Mouse (Mus musculus): ENCODE data around the gene Ctsll3. TPM values are rescaled to one million over a fixed set of nuclear protein-coding genes. Genes with fewer than 3 reads are reported as not detected.

The Ctsll3 gene
- polyA plus RNA-seq, 1 experiment, result not detected

- no peak for DNase-seq
- no peak for TF ChIP-seq POLR2A (IDR thresholded peaks at IDR 0.05; ENCODE audit: borderline replicate concordance, extremely low read depth, low read depth, low read length)
- TF ChIP-seq CTCF (IDR thresholded peaks at IDR 0.05; ENCODE audit: insufficient read depth, low read length), result no peak
- Histone ChIP-seq H3K4me1 (ENCODE audit: control insufficient read depth, insufficient read depth, low read length) (peaks cover 7% of the 10 kb centered on the region), H3K4me3 (replicated peaks; ENCODE audit: extremely low read depth, low read depth, low read length) (no peak overlapping the region)
- 67% methylated on average over 6 of the region's 6 CpGs for WGBS
These were observed 10.1 kb upstream of the Ctsll3 start for GRCm38 (mm10) chr13:60812768-60813167.

- TF ChIP-seq CTCF (IDR thresholded peaks at IDR 0.05; ENCODE audit: insufficient read depth, low read length), result no peak
- no peak for TF ChIP-seq POLR2A (IDR thresholded peaks at IDR 0.05; ENCODE audit: borderline replicate concordance, extremely low read depth, low read depth, low read length)
- 59% methylated on average over 2 of the region's 2 CpGs for WGBS
- H3K4me3 ChIP-seq (replicated peaks; ENCODE audit: extremely low read depth, low read depth, low read length), result no peak overlapping the region
- peaks cover 7% of the 10 kb centered on the region for H3K4me1 ChIP-seq (ENCODE audit: control insufficient read depth, insufficient read depth, low read length)
- DNase-seq, result no peak
These were observed 7.0 kb upstream of the Ctsll3 start for GRCm38 (mm10) chr13:60809690-60810089.

GRCm38 (mm10) chr13:60789466-60789865 is 13.2 kb downstream of the Ctsll3 start:
- no peak overlapping the region for H3K4me3 ChIP-seq (replicated peaks; ENCODE audit: extremely low read depth, low read depth, low read length)
- 77% methylated on average over 1 of the region's 1 CpGs for WGBS
- TF ChIP-seq POLR2A (IDR thresholded peaks at IDR 0.05; ENCODE audit: borderline replicate concordance, extremely low read depth, low read depth, low read length) (no peak), CTCF (IDR thresholded peaks at IDR 0.05; ENCODE audit: insufficient read depth, low read length) (no peak)
- no peak for DNase-seq
- no peaks in the 10 kb centered on the region for H3K4me1 ChIP-seq (ENCODE audit: control insufficient read depth, insufficient read depth, low read length)

- H3K4me3 ChIP-seq (replicated peaks; ENCODE audit: extremely low read depth, low read depth, low read length), result no peak within 1 kb of the TSS
- no peak for TF ChIP-seq POLR2A (IDR thresholded peaks at IDR 0.05; ENCODE audit: borderline replicate concordance, extremely low read depth, low read depth, low read length)
- no peak for TF ChIP-seq CTCF (IDR thresholded peaks at IDR 0.05; ENCODE audit: insufficient read depth, low read length)
- no peaks in the 10 kb centered on the region for H3K4me1 ChIP-seq (ENCODE audit: control insufficient read depth, insufficient read depth, low read length)
- no peak for DNase-seq
These were observed 16.4 kb downstream of the Ctsll3 start, which contains the start of gene BC051665 for GRCm38 (mm10) chr13:60786264-60786663. Gene BC051665 (minus strand): TSS chr13:60786364.

- 86% methylated on average over 7 of the region's 7 CpGs for WGBS
These were observed 19.3 kb downstream of the Ctsll3 start for GRCm38 (mm10) chr13:60783301-60783700.

GRCm38 (mm10) chr13:60780534-60780933 is 22.1 kb downstream of the Ctsll3 start:
- no peaks in the 10 kb centered on the region for H3K4me1 ChIP-seq (ENCODE audit: control insufficient read depth, insufficient read depth, low read length)
- WGBS, result 78% methylated on average over 3 of the region's 3 CpGs
- no peak for TF ChIP-seq CTCF (IDR thresholded peaks at IDR 0.05; ENCODE audit: insufficient read depth, low read length)
- TF ChIP-seq POLR2A (IDR thresholded peaks at IDR 0.05; ENCODE audit: borderline replicate concordance, extremely low read depth, low read depth, low read length), result no peak
- no peak for DNase-seq
- H3K4me3 ChIP-seq (replicated peaks; ENCODE audit: extremely low read depth, low read depth, low read length), result no peak overlapping the region

More at GRCm38 (mm10) chr13:60783301-60783700, 19.3 kb downstream of the Ctsll3 start:
- Histone ChIP-seq H3K4me3 (replicated peaks; ENCODE audit: extremely low read depth, low read depth, low read length) (no peak overlapping the region), H3K4me1 (ENCODE audit: control insufficient read depth, insufficient read depth, low read length) (no peaks in the 10 kb centered on the region)
- DNase-seq, result no peak
- no peak for TF ChIP-seq POLR2A (IDR thresholded peaks at IDR 0.05; ENCODE audit: borderline replicate concordance, extremely low read depth, low read depth, low read length)
- no peak for TF ChIP-seq CTCF (IDR thresholded peaks at IDR 0.05; ENCODE audit: insufficient read depth, low read length)

- H3K4me3 ChIP-seq (replicated peaks; ENCODE audit: extremely low read depth, low read depth, low read length), result no peak overlapping the region
- TF ChIP-seq CTCF (IDR thresholded peaks at IDR 0.05; ENCODE audit: insufficient read depth, low read length) (no peak), POLR2A (IDR thresholded peaks at IDR 0.05; ENCODE audit: borderline replicate concordance, extremely low read depth, low read depth, low read length) (no peak)
- no peaks in the 10 kb centered on the region for H3K4me1 ChIP-seq (ENCODE audit: control insufficient read depth, insufficient read depth, low read length)
- no peak for DNase-seq
- WGBS, result 96% methylated on average over 17 of the region's 17 CpGs
These were observed 41.5 kb downstream of the Ctsll3 start for GRCm38 (mm10) chr13:60761161-60761560.

GRCm38 (mm10) chr13:60760392-60760791 is 42.3 kb downstream of the Ctsll3 start:
- no peak for DNase-seq
- TF ChIP-seq POLR2A (IDR thresholded peaks at IDR 0.05; ENCODE audit: borderline replicate concordance, extremely low read depth, low read depth, low read length) (no peak), CTCF (IDR thresholded peaks at IDR 0.05; ENCODE audit: insufficient read depth, low read length) (no peak)
- WGBS, result 87% methylated on average over 12 of the region's 12 CpGs
- H3K4me1 ChIP-seq (ENCODE audit: control insufficient read depth, insufficient read depth, low read length), result no peaks in the 10 kb centered on the region
- H3K4me3 ChIP-seq (replicated peaks; ENCODE audit: extremely low read depth, low read depth, low read length), result no peak overlapping the region

- WGBS, result 29% methylated on average over 6 of the region's 6 CpGs
- H3K4me1 ChIP-seq (ENCODE audit: control insufficient read depth, insufficient read depth, low read length), result no peaks in the 10 kb centered on the region
- H3K4me3 ChIP-seq (replicated peaks; ENCODE audit: extremely low read depth, low read depth, low read length), result no peak overlapping the region
- TF ChIP-seq CTCF (IDR thresholded peaks at IDR 0.05; ENCODE audit: insufficient read depth, low read length), result peak; percentile 74
- TF ChIP-seq POLR2A (IDR thresholded peaks at IDR 0.05; ENCODE audit: borderline replicate concordance, extremely low read depth, low read depth, low read length), result no peak
- peak; percentile 45 for DNase-seq
These were observed 43.5 kb downstream of the Ctsll3 start for GRCm38 (mm10) chr13:60759136-60759535.

- WGBS, result 81% methylated on average over 13 of the region's 13 CpGs
- Histone ChIP-seq H3K4me1 (ENCODE audit: control insufficient read depth, insufficient read depth, low read length) (no peaks in the 10 kb centered on the region), H3K4me3 (replicated peaks; ENCODE audit: extremely low read depth, low read depth, low read length) (no peak overlapping the region)
- no peak for DNase-seq
- TF ChIP-seq CTCF (IDR thresholded peaks at IDR 0.05; ENCODE audit: insufficient read depth, low read length) (no peak), POLR2A (IDR thresholded peaks at IDR 0.05; ENCODE audit: borderline replicate concordance, extremely low read depth, low read depth, low read length) (no peak)
These were observed 45.4 kb downstream of the Ctsll3 start for GRCm38 (mm10) chr13:60757292-60757691.

Data from lung, adult 2 months (tissue).